Mouse (Mus musculus) mesoderm, embryonic 11.5 days (tissue): ENCODE measurements around the gene Hint3.
A peak's percentile ranks its signal among the peaks of the same experiment; 100 is the strongest.
"Not testable (repeated sequence)": the region's sequence is repeated elsewhere in the genome, so short reads cannot be mapped to it uniquely, and the experiment has no call there.

Source experiments
- DNase-seq: peaks from one replicate; pipeline ENCODE4 v3.0.0-alpha.2; 2012; ENCODE audit warnings: low read depth, low spot score

Gene Hint3

DNA sequence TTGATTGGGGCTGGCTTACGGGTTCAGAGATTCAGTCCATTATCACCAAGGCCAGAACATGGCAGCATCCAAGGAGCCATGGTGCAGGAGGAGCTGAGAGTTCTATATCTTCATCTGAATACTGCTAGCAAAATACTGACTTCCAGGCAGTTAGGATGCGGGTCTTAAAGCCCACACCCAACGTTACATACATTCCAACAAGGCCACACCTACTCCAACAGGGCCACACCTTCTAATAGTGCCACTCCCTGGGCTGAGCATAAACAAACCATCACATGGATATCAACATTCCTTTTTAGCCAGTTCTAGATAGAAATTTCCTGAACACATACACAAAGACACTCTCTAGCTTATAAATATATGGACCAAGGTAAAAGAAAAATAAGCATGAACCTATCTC is at the start of gene Hint3:
Hint3 (minus strand) TSS at position 120 of the 400 bp plus-strand sequence.
- DNase-seq: no peak

DNA sequence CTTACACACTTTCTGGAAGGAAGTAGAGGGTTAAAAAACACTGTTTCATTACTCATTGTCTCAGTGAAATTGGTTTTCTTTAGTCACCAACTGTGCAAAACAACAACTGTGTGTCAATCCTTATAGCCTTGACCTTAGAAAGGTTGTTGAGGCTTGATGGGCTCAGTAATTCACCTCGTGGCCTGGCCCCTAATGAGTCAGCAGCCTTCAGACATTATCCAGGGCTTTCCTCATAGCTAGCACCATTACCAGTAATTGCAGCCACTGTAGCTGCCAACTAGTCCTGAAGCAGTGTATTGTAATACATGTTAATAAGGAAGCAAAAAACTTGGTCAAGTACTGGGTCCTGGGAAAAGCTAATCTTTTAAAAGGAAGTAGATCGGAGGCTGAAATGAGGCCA is 48.6 kb upstream of the Hint3 start:
- DNase-seq: no peak

DNA sequence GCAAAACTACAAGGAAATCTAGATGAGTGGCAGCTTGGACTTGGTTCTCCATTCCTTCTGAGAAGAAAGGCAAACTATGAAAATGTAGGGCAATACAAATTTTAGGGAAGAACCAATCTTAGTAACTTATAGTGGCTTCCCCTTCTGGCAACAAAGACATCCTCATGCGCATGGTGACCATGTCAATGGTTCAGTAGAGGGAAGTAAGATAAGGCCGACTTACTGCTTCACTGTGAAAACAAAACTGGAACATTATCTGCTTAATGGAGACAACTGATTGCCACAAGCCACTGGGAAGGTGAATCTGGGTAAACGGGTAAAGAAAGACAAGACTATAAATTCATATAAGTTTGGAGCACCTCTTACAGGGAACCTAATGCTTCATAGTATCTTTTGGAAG is 45.4 kb upstream of the Hint3 start:
- DNase-seq: no peak

DNA sequence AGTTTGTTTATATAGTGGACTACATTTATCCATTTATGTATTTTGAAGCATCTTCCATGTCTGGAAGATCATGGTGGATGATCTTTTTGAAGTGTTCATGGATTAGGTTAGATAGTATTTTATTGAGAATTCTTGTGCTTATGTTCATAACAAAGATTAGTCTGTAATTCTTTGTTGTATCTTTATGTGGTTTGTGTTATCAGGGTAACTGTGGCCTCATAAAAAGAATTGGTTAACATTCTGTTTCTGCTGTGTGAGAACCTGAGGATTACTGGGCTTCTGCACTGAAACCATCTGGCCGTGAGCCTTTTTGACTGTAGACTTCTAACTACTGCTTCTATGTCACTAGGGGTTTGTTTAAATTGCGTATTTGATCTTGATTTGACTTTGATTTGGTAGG is 37.1 kb upstream of the Hint3 start:
- DNase-seq: no peak

DNA sequence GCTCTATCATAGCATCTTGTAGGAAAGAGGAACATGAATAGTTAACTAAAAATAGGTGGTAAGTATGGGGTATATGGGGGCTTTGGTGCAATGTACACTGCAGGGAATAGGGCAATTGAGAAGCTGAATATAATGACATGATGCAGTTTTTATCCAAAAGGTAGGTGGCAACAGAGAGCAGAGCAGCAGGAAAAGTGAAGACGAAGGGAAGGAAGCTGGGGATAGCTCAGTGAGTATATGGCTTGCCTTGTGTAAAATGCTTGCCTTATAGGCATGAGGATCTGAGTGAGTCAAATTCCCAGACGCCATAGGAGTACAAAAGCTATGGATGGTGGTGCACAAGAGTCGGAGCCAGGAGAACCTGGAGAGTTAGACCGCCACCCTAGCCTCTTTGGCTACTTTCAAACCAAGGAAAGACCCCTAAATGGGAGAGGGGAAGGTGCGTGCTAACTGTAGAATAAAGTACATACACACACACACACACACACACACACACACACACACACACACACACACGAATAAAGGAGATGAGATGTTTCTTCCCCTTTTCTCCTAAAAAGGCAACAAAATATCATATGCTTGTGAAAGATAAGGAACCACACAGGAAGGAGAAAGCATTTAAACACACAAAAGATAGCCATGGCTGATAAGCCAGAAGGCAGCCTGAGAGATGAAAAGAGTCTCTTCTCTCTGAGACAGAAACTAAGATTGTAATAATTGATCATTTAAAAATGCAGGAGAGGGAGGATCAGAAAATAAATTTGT is 31.3 kb upstream of the Hint3 start:
- no peak for DNase-seq

DNA sequence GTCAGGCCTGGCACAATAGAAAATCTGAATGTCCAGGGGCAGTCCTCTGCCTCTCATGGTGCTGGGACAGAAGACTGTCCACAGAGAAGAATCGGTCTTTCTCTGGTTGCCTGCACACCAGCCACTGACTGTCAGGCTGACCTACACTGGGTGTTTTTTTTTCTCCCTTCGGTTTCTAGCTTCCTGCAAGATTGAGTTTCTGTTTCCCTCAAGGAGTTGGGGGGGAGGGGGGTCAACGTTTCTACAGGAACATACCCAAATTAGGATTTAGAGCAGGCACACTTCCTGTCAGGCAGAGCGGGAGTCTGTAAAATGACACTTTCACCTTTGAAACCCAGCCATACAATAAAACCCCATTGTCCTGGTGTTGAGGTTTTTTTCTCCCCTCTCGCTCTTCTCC is 26.2 kb upstream of the Hint3 start:
- peak; percentile 67 for DNase-seq

DNA sequence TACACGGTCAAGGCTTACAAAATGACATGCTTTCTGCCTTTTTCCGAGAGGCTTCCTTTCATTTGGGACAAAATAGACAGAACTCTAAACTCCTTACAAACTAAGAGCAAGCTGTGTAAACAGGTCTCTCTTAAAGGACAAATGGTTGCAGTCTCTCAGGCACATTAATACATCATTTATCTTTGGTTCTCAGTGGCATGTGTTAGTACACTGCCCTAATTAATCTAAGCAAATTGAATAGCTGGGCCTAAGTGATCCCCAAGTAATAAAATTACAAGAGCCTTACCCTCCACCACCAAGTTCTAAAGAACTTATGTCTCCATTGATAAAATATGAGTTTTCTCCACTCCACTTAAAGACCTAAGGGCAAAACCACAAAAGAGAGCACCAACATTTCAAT is 18.2 kb upstream of the Hint3 start:
- peak; percentile 34 for DNase-seq

DNA sequence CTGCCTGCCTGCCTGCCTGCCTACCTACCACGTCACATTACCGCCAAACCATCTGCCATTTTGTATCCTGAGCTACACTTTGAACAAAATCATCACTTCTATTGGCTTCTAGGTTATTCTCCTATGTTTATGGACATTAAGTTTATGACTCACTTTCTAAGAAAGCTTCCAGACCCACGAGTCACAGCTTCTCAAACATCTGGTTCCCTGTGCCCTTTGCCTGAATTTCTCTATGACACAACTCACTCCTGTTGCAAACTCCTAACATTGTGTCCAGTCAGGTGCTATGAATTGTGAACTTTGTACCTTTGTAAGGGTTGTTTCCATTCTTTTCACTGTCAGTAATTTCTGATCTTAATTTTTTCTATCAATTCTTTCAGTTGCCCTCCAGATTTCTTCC is 8.8 kb upstream of the Hint3 start:
- no peak for DNase-seq

DNA sequence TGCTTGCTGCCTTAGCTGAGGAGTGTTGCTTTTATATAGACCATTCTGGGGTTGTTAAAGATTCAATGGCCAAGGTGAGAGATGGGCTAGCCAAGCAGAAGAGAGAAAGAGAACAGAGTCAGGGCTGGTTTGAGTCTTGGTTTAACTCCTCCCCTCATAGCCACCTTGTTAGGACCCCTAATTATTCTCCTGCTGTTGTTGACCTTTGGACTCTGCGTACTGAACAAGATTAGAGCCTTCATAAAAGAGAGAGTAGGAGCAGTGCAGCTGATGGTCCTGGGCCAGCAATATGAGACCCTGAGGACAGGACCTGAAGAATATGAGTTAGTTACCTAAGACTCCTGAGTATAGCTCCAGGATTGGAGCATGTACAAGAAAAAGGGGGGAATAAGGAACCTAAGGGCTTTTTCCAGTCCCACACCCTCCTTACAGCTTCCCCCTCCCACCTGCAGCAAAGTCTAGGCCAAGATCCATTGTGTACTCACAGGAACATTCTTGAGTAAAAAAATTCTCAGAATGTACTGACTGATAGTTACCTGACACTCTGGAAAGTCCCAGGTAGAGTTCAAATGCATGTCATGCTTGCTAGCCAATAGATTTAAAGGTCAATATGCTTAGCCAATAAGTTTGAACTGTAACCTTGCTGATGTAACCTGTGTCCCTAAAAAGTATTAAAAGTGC is 7.2 kb upstream of the Hint3 start:
- DNase-seq: not testable (repeated sequence)

DNA sequence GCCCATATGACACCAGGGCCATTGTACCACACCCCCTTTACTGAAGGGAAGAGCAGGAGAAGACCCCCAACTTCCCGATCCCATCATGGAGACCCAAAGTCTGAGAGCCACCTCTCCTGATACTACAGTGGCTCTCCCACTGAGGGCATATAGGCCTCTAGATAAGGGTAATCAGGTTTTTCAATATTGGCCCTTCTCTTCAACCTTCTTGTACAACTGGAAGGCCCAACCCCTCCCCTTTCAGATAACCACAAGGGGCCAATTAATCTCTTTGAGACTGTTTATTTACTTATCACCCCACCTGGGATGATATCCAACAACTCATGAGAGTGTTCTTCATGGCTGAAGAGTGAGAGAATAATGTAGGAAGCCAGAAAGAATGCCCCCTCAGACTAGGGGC is 3.3 kb upstream of the Hint3 start:
- no peak for DNase-seq

DNA sequence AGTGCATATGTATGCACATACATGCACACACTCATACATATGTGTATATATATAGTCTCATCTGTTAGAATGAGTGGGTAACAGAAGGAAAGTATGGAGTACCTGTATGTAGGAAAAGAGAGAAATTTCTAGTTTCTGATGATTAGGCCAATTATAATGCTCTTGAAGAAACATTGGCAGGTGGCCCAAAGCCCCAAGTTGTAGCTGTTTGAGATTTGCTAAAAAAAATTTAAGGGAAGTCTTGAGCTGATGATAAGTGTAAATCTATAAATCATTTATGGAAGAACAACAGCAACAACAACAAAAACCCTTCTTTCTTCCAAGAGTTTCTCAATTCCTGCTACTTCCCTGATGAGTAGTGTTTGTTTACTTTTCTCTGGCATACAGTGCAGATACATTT is 545 bp upstream of the Hint3 start:
- DNase-seq: no peak

DNA sequence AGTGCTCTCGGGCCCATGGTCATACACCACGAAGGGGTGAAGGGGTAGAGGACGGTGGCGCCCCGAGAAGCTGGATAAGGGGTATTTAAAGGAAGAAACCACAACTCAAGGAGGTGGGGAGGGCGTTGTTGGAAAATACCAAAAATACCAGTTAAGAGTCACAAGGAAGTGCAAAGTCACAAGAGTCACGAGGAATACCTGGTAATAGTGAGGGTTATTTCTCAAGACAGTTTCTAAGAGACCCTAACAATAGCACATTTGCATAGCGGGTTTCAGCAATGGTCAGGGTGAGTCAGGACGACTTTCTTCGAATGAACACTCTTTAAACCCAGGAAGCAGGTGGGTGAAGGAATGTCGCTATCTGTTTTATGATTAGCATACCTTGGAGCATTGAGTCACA is 988 bp downstream of the Hint3 start:
- DNase-seq: not testable (repeated sequence)

DNA sequence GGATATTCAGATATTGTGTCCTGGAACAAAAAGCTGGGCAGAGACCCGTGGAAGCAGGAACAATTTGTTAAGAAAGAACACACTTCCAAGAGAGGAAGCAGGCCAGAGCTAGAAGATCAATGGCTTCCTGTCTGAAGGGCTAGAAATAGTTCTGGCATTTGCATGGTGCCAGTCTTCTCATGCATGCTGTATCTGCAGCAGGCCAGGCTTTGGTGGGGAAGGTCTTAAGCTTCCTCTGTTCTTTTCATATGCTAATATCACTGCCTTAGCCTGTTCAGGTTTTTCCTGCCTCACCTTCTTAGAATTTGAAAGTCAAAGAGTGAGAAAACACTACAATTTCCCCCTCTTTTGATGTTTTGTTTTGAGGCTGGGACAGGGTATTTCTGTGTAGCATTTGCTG is 1.9 kb downstream of the Hint3 start:
- no peak for DNase-seq

DNA sequence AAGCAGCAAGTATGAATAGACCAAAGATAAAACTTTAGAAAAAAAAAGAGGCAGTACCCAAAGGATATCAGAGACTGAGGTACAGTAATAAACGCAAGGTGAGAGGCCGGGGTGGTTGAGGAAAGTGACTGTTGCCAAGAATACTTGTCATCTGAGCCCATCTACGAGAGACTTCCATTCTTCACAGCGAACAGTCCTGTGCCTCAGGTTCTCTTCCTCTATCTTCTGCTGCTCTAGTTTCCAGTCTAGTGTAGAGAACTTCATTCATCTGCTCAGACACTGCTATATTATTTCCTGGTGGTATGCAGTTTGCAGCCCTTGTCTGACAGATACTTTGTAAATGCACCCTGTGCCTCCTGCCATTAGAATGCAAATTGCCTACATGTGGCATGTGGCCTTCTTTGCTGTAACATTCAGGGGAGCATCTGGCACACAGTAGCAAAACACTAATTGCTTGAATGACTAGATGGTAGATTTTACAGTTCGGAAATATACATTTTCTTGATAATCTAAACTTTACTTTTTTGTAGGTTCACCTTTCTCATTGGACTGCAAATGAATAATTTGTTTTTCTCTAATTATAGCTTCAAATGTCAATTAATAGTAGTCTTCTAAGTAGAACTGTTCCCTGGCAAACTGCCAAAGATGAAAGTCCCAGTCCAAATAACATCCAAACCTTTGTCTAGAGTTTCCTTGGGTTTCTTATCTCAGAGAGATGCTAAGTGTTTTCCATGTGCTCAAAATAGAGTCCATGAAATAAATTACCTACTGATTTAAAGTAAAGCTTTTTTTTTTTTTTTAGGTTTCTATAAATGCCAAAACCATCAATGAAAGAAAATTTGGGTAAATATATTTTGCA is 5.0 kb downstream of the Hint3 start:
- DNase-seq: no peak

DNA sequence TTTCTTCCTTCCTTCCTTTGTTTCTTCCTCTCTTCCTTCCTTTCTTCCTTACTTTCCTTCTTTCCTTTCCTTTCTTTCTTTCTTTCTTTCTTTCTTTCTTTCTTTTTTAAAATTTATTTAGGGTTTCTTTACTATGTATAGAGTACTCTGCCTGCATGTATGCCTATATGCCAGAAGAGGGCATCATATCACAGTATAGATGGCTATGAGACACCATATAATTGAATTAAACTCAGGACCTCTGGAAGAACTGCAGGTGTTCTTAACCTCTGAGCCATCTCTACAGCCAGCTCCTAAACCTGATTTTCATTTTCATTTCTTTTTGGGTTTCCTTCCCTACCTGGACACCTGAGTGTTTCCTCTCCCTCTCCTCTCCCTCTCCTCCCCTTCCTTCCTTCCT is 6.5 kb downstream of the Hint3 start:
- DNase-seq: no peak

DNA sequence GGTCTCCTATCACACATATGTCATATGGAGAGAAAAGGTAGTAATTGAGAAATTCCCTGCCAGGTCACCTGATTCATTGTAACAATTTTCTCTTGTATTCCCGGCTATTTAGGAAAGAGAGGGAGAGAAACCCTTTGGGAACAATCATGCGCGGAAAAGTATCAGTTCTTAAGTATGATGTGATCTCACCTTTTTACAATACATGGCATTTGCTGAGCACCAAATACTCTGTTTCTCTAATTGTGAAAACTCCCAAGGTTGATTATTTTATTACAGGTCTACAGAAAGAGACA is 10.6 kb downstream of the Hint3 start:
- DNase-seq: no peak

DNA sequence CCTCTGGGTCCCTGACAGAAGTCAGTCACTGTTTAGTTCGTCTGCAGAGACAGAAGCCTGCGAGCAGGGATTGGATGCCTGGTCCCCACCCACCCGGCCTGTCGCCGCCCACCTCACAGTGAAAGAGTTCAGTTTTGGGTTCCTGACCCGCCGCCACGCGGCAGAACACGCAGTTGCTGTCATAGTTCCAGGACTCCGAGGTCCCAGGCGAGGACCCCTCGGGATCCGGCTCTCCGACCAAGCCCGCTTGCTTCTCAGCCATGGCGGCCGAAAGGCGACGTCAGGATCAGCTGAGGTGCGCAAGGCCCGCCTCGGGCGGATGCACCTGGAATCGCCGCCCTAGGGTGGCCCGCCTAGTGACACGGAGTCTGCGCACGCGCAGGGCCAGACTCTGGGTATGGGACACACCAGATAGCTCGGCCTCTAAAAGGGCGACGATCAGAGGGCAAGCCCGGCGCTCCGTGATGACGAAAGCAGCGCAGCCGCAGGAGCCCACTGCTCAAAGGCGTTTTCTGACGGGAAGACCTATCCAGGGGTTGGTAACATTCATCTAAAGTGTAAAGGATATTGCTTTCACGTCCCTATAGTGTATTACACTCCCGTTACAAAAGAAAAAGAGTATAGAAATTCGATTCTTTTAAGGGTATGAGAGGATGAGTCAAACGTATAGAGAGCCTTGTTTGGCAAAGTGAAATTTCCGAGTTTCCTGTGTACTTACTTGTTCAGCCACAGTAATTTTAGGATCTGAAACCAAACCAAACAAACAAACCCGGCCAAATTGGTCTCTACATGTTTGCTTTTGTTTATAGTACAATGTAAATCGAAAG is 11.1 kb downstream of the Hint3 start:
- peak; percentile 98 for DNase-seq

DNA sequence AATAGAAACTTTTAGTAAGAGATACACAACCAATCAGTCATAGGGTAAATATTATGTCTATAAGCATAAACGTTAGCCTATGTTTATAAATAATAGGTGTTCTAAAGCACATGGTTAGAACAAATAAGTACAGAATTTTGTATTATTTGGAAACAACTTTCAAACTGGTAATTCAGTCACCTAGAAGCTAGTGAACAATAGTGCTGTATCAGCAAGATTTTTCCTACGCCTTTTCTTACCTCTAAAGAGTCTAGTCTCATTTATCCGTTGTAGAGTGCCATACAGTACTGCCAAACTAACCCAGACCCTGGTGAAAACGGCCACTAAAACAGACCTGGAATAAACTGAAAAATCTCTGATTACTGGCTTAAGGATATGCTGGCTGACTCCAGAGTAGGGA is 16.4 kb downstream of the Hint3 start:
- no peak for DNase-seq

DNA sequence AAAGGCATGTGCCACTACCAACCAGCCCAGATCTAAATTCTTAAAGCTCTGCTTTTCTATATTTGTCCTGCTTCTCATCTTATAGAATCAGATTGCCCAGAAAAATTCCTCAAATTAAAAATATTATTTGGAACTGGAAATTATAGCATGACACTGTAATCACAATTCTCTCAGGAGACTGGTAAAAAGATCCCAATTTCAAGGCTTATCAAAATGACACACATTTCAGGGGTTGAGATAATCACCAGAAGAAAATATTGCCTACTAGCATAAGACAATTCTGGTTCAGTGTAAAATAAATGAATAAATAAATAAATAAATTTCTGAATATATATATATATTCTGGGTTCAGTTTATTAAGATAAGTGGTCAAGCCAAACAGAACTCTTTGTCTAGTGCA is 19.8 kb downstream of the Hint3 start:
- DNase-seq: no peak

DNA sequence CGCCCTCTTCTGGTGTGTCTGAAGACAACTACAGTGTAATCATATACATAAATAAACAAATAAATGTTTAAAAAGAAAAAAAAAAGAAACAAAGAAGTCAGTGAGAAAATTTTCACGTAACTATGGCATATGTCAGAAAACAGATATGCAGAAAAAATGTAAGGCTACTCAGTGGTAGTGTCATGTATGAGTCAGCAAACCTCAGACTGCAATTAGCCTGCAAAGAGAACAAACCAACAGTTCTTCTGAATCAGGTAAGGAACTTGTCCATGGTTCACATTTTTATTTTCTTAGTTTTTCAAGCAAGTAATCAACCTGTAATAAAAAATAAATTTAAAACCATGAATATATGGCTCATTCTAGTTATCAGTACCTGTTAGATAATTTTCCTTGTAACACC is 21.3 kb downstream of the Hint3 start:
- no peak for DNase-seq

DNA sequence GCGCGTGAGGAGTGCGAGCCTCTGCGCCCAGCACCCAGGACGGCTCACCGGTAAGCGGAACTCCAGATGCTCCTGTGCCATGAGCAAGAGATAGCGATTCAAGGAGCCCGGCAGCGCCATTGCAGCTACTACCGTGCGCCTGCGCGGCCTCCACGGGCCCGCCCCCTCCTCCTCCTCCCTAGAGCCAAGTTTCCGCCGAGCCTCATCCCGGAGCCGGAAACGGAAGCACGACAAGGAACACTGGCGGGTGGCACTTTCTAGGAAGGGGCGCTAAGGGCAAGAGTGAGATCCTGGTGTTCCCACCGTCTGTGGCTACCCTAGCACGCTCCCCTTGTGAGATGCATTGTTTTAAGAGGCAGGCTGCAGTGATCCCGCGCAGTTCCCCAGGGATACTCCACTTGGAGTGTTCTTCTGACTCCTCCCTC is 28.9 kb downstream of the Hint3 start, which contains the start of gene Trmt11:
Trmt11 (minus strand) TSS at position 208 of the 425 bp plus-strand sequence.
- peak; percentile 90 for DNase-seq

DNA sequence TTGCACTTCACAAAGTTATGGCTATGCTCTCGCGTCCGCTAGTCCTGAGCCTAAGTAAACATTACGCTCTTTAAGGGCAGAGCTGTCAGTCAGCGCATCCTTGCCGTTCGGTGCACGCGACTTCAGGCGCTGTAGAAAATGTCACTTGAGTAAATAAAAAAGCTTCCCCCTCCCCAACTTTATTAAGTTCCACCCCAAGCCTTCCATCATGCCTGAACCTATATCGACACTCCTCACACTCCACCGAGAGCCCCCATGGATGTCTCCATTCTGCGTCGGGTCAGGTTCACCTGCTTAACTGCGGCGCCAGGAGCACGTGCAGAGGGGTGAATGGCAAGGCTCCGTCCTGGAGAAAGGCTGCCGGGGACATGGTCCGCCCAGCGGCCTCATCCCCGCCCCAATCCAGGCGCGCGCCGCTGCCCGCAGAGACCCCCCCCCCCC is 29.3 kb downstream of the Hint3 start:
- peak; percentile 30 for DNase-seq
